Mouse (Mus musculus) limb, embryonic 11.5 days (tissue): ENCODE measurements around the gene Fbxo9. TPM values are rescaled to one million over a fixed set of nuclear protein-coding genes. Genes with fewer than 3 reads are reported as not detected.
"Not testable (repeated sequence)": the region's sequence is repeated elsewhere in the genome, so short reads cannot be mapped to it uniquely, and the experiment has no call there.

ENCODE experiments used
- ATAC-seq: fragments of 200-750 bp; cut with Nextera tagmentation; 2 replicates; pipeline ENCODE4 v1.8.0; 2017; ENCODE audit warnings: low read depth; ENCODE audit not compliant: insufficient number of reproducible peaks, low FRiP score, low TSS enrichment
- DNase-seq: peaks from one replicate; pipeline ENCODE4 v3.0.0-alpha.2; 2015; ENCODE audit warnings: low spot score
- H3K27ac ChIP-seq: fragments of 300-500 bp; sonication (generic); replicated peaks from 2 replicates; pipeline ENCODE4 v1.5.1; 2014; ENCODE audit warnings: low read depth, mild to moderate bottlenecking, low read length
- H3K27me3 ChIP-seq: fragments of 300-500 bp; sonication (generic); 2 replicates; pipeline ENCODE4 v1.6.1; 2014; ENCODE audit warnings: mild to moderate bottlenecking, low read length, mixed read lengths; ENCODE audit not compliant: control insufficient read depth, insufficient read depth
- H3K36me3 ChIP-seq: fragments of 300-500 bp; sonication (generic); 2 replicates; pipeline ENCODE4 v1.6.1; 2014; ENCODE audit warnings: mild to moderate bottlenecking, low read length, moderate library complexity, mixed read lengths; ENCODE audit not compliant: control insufficient read depth, insufficient read depth
- H3K4me1 ChIP-seq: fragments of 300-500 bp; sonication (generic); 2 replicates; pipeline ENCODE4 v1.6.1; 2014; ENCODE audit warnings: low read length, mixed read lengths; ENCODE audit not compliant: control insufficient read depth, insufficient read depth
- H3K4me2 ChIP-seq: fragments of 300-500 bp; sonication (generic); 2 replicates; pipeline ENCODE4 v1.6.1; 2014; ENCODE audit warnings: low read depth, mild to moderate bottlenecking, moderate library complexity; ENCODE audit not compliant: severe bottlenecking
- H3K4me3 ChIP-seq: fragments of 300-500 bp; sonication (generic); 2 replicates; pipeline ENCODE4 v1.5.1; 2014; ENCODE audit warnings: low read depth, low read length
- H3K9ac ChIP-seq: fragments of 300-500 bp; sonication (generic); 2 replicates; pipeline ENCODE4 v1.6.1; 2014; ENCODE audit warnings: mild to moderate bottlenecking, low read length
- H3K9me3 ChIP-seq: fragments of 300-500 bp; sonication (generic); 2 replicates; pipeline ENCODE4 v1.6.1; 2016; ENCODE audit warnings: low read length; ENCODE audit not compliant: control insufficient read depth
- WGBS: fragments of 180-500 bp; shearing (Covaris S2); extraction: QIAGEN DNeasy Blood & Tissue Kit; methylation state at CpG from one replicate; pipeline ENCODE4 v1.1.7; 2014; 5-methylcytosine and 5-hydroxymethylcytosine counted together
- polyA plus RNA-seq: library from polyadenylated mRNA; unstranded; fragments of >200 nt; fragmentation: Nextera tagmentation; extraction: Ambion mirVana; gene quantifications from 2 replicates; pipeline ENCODE4 v1.2.1, GENCODE M21; 2014

The Fbxo9 gene
- polyA plus RNA-seq, 1 experiment from 2014 or later = 31.9 TPM

GRCm38 (mm10) chr9:78073713-78074340 lies 35.0 kb downstream of the Fbxo9 start:
- ATAC-seq = no peak
- H3K27ac ChIP-seq = no peak overlapping the region
- 89% methylated on average over 13 of the region's 13 CpGs for WGBS
- H3K4me3 ChIP-seq = no peak overlapping the region
- H3K36me3 ChIP-seq = no peaks in the 10 kb centered on the region
- no peak for DNase-seq
- no peak overlapping the region for H3K9ac ChIP-seq
- H3K4me2 ChIP-seq = no peak overlapping the region
- no peaks in the 10 kb centered on the region for H3K9me3 ChIP-seq
- no peaks in the 10 kb centered on the region for H3K27me3 ChIP-seq
- H3K4me1 ChIP-seq = no peaks in the 10 kb centered on the region

- WGBS = 86% methylated on average over 3 of the region's 3 CpGs
These were observed 35.6 kb downstream of the Fbxo9 start for GRCm38 (mm10) chr9:78073291-78073690.

GRCm38 (mm10) chr9:78071626-78072025 lies 37.2 kb downstream of the Fbxo9 start:
- WGBS = 91% methylated on average over 4 of the region's 4 CpGs
- DNase-seq (no peak), ATAC-seq (no peak)
- Histone ChIP-seq H3K9me3 (no peaks in the 10 kb centered on the region), H3K9ac (no peak overlapping the region), H3K4me1 (no peaks in the 10 kb centered on the region), H3K36me3 (no peaks in the 10 kb centered on the region), H3K4me2 (no peak overlapping the region), H3K27ac (no peak overlapping the region), H3K27me3 (no peaks in the 10 kb centered on the region), H3K4me3 (no peak overlapping the region)

More at GRCm38 (mm10) chr9:78073291-78073690, 35.6 kb downstream of the Fbxo9 start:
- H3K27me3 ChIP-seq, H3K4me3 ChIP-seq, H3K4me1 ChIP-seq, ATAC-seq, DNase-seq, H3K9me3 ChIP-seq, H3K9ac ChIP-seq, H3K4me2 ChIP-seq, H3K27ac ChIP-seq, H3K36me3 ChIP-seq: not testable (repeated sequence)

- no peaks in the 10 kb centered on the region for H3K4me1 ChIP-seq
- no peaks in the 10 kb centered on the region for H3K36me3 ChIP-seq
- H3K27me3 ChIP-seq = no peaks in the 10 kb centered on the region
- DNase-seq (no peak), ATAC-seq (no peak)
- H3K27ac ChIP-seq = no peak overlapping the region
- no peak overlapping the region for H3K4me3 ChIP-seq
- H3K4me2 ChIP-seq = no peak overlapping the region
- H3K9ac ChIP-seq = no peak overlapping the region
- 77% methylated on average over 5 of the region's 5 CpGs for WGBS
- H3K9me3 ChIP-seq = no peaks in the 10 kb centered on the region
These were observed 38.4 kb downstream of the Fbxo9 start for GRCm38 (mm10) chr9:78070496-78070895.

- H3K27me3 ChIP-seq = no peaks in the 10 kb centered on the region; the same call in 1 of the 2 replicates
- DNase-seq (no peak), ATAC-seq (no peak)
- no peak overlapping the region for H3K4me2 ChIP-seq
- no peak overlapping the region for H3K27ac ChIP-seq
- WGBS = 65% methylated on average over 10 of the region's 10 CpGs
- no peak overlapping the region for H3K4me3 ChIP-seq
- H3K9ac ChIP-seq = no peak overlapping the region
- H3K4me1 ChIP-seq = no peaks in the 10 kb centered on the region
- no peaks in the 10 kb centered on the region for H3K9me3 ChIP-seq
- H3K36me3 ChIP-seq = no peaks in the 10 kb centered on the region
These were observed 44.7 kb downstream of the Fbxo9 start for GRCm38 (mm10) chr9:78064121-78064520.

GRCm38 (mm10) chr9:78062392-78062791 lies 46.5 kb downstream of the Fbxo9 start:
- H3K9ac ChIP-seq = no peak overlapping the region
- H3K36me3 ChIP-seq = no peaks in the 10 kb centered on the region
- DNase-seq (no peak), ATAC-seq (no peak)
- H3K4me1 ChIP-seq = no peaks in the 10 kb centered on the region
- no peak overlapping the region for H3K4me3 ChIP-seq
- H3K27ac ChIP-seq = no peak overlapping the region
- H3K27me3 ChIP-seq = no peaks in the 10 kb centered on the region; the same call in 1 of the 2 replicates
- 86% methylated on average over 9 of the region's 9 CpGs for WGBS
- no peak overlapping the region for H3K4me2 ChIP-seq
- H3K9me3 ChIP-seq = no peaks in the 10 kb centered on the region

- Histone ChIP-seq H3K9me3 (no peaks in the 10 kb centered on the region), H3K36me3 (no peaks in the 10 kb centered on the region), H3K4me3 (no peak overlapping the region), H3K27me3 (no peaks in the 10 kb centered on the region; the same call in 1 of the 2 replicates), H3K27ac (no peak overlapping the region), H3K4me2 (no peak overlapping the region), H3K4me1 (no peaks in the 10 kb centered on the region), H3K9ac (no peak overlapping the region)
- no peak for ATAC-seq
- DNase-seq = no peak
- WGBS = 81% methylated on average over 16 of the region's 16 CpGs
These were observed 49.2 kb downstream of the Fbxo9 start for GRCm38 (mm10) chr9:78059525-78060120.

GRCm38 (mm10) chr9:78054298-78054697 lies 54.6 kb downstream of the Fbxo9 start:
- H3K36me3 ChIP-seq = no peaks in the 10 kb centered on the region
- no peak overlapping the region for H3K9ac ChIP-seq
- H3K4me2 ChIP-seq = no peak overlapping the region
- no peak for ATAC-seq
- no peak overlapping the region for H3K4me3 ChIP-seq
- DNase-seq = no peak
- H3K4me1 ChIP-seq = peaks cover 5% of the 10 kb centered on the region; the same call in 1 of the 2 replicates
- no peak overlapping the region for H3K27ac ChIP-seq
- WGBS = 84% methylated on average over 3 of the region's 3 CpGs
- H3K27me3 ChIP-seq = no peaks in the 10 kb centered on the region
- H3K9me3 ChIP-seq = no peaks in the 10 kb centered on the region
